Mouse (Mus musculus): ENCODE results near the gene Chid1. TPM values are rescaled to one million over a fixed set of nuclear protein-coding genes. Genes with fewer than 3 reads are reported as not detected.

Gene Chid1
- 10 to 100 TPM; 19.3 to 22.0 TPM for polyA plus RNA-seq (2017; shearing (Covaris generic))

DNA sequence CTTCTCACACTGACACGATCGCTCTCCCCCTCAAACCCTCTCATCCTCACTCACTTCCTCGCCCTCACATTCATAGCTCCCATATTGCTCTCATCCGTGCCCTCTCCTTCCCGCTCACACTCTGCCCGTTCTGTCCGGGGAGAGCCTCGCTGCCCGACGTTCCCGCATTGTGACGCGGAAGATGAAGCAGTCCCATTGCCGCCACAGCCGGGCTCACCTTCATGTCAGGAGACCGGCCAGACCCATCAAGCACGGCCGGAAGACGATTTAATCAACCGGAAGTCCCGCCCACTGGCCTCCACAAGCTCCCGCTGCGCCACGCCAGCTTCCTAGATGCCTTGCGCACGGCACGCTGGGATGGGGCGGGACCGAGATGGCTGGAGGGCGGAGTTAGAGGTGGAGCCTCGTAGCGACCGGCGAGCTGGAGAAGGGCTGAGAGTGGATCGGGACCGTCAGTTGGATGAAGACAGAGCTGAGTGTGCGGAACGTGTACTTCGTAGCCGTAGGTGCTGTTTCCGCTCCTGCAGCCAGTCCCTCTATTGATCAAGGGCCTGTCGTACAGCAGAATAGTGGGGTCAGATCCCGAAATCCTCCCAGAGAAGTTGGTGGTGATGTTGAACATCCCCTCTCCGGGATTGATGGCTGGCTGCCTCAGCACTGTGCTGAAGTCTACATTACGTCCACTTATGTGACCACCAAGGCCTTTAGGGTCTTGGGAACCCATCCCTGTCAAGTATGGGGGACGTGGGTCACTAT lies at the start of gene Chid1:
Gene Chid1 (minus strand): TSS at position 302 of the 756 bp plus-strand sequence.

DNA sequence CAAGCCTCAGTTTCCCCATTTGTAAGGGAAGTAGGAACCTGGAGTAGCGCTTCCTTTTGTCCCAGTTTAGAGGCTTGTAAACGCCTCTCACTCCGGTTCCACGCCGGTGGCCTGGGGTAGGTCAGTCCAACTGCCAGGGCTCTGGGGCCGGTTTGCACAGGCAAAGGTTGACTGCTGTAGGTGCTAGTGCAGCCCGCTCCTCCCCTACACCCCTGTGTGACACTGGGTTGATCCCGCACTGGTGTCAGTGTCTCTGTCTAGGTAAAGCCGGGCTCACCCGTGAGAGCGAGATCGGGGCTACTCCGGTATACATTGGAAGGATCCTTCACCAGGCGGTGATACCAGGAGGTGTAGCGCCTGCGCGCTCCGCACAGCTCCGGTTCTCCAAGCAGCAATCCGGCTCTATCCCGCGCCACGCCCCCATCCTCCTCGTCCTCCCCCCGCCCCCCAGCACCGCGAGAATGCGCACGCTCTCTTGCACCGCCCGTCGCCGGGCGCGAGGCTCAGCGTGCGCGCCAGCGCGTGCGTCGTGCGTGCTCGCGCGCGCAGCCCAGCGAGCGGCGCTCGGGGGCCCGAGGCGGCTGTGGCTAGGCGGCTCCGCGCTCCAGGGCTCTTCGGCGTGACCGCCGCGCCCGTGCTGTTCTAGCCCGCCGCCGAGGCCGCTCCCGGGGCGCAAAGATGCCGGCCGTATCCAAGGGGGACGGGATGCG lies 22.2 kb upstream of the Chid1 start, which contains the start of gene Ap2a2:
Gene Ap2a2 (plus strand): TSS at position 492 of the 710 bp plus-strand sequence.

DNA sequence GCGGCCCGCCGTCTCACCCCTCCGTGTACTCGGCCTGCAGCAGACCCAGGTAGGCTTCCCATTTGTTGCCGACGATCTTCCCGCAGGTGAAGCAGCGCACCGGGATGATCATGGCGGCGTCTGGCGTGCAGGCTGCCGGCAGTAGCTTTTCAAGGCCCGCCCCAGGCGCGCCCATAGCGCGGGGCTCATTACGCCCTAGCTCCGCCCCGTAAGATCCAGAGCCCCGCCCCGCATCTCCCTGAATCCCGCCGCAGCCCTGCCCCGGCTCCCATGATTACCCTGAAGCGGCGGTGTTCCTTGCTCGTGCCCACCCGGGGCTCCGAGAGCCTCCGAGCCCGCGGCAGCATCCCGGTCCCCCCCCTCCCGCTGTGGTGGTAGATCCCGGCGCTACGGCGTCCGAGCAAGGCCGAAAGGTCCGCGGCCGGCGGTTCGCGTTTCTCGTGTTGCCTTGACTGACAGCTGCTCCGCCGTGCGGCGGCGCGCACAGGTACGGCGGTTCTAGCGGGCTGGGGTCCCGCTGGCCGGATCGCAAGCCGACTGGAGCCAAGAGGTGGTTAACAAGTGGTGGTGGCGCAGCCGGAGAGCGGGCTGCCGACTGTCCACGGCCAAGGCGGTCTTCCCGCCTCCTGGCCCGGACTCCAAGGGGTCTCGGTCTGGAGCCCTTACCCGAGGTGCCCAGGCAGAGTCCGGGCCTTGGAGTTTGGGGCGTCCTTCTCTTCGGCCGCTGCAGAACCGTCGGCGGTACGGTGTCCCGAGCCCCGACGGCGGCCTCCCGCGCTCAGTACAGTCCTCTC lies 64.4 kb downstream of the Chid1 start, which contains the start of the genes Polr2l and Tspan4:
Gene Polr2l (minus strand): TSS at position 122 of the 794 bp plus-strand sequence.
Gene Tspan4 (plus strand): TSS at position 230 of the 794 bp plus-strand sequence.

DNA sequence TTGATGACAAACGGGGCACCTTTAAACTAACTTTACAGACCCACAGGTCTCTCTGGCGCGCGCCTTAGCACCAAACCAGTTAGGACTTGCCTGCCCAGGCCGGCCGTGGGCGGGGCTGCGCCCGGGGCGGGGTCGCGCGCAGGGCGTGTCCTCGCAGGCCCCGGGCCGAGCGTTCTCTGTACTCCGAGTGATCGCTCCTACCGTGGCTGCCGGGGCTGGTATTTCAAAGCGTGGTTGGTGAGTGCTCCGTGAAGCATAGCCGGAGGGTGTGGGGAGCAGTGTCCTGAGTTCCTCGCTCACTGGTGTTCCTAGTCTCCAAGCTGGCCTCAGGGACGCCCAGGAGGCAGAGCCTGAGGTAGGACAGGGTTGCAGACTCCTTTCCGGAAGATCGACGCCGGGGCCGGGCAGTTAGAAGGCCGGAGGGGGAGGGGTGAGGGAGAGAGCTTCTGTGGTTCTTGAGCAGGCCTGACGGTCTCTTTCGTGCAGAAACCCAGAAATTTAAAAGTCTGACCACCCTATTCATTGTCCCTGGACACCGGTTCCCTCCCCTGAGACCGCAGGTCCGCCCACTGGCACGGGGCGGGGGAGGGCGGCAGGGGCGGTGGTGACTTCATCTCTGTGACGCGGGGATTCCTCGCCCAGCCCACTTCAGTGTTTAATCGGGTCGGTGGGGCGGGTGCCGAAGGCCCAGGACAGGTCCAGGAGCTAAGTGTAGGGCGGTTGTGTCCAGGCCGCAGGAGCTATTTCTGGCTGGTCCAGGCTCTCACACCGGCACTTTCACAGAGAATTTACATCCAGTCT lies 72.2 kb downstream of the Chid1 start, which contains the start of gene Cd151:
Gene Cd151 (plus strand): TSS at position 163 of the 801 bp plus-strand sequence.

DNA sequence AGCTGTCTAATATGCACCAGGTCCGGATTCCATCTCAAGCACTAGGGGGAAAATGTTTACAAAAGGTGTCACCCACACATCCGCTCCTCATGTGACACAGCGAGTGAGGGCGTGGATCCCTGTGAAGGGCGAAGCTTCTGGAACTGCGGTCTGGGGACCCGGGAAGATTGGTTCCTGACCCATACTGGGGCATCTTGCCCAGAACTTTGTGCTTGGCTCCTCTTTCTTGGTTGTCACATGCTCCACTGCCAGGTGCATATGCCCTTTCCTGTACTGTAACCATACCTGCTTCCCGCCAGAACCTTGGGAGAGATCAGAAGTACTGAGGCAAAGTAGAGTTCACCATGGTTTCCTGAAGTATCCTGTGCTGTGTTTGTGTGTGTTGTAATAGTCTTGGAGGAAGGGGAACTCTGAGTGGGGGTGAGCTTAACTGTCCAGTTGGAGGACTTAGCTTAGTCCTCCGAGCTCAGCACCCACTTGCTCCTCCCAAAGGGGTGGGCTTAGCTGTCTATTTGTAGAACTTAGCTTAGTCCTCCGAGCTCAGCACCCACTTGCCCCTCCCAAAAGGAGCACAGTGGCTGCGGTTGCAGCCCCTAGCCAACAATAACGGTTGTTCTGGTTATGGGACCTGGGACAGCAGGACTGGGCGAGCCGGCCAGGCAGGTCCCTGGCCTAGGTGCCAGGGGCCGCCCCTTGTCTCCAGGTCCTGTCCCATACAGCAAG lies 79.1 kb downstream of the Chid1 start, which contains the start of gene Cracr2b:
Gene Cracr2b (plus strand): TSS at position 704 of the 723 bp plus-strand sequence.

DNA sequence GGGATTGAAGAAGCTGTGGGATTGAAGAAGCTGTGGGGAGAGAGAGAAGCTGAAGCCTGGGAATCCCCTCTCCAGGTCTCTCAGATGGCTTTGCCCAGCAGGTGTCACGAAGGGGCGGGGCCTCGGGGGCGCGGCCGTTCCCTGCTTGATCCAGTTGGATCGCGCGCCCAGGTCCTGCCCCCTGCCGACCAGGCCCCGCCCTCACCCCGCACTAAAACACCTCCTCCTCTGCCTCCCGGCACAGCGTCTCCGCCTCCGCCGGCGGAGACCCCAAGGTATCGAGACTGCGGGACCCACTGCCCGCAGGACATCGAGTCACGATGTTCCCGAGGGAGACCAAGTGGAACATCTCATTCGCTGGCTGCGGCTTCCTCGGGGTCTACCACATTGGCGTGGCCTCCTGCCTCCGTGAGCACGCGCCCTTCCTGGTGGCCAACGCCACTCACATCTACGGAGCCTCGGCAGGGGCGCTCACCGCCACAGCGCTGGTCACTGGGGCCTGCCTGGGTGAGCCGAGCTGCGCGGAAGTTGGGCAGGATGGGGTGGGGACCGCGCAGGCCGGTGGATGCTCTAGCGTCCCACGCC lies 84.6 kb downstream of the Chid1 start, which contains the start of gene Pnpla2:
Gene Pnpla2 (plus strand): TSS at position 232 of the 585 bp plus-strand sequence.

DNA sequence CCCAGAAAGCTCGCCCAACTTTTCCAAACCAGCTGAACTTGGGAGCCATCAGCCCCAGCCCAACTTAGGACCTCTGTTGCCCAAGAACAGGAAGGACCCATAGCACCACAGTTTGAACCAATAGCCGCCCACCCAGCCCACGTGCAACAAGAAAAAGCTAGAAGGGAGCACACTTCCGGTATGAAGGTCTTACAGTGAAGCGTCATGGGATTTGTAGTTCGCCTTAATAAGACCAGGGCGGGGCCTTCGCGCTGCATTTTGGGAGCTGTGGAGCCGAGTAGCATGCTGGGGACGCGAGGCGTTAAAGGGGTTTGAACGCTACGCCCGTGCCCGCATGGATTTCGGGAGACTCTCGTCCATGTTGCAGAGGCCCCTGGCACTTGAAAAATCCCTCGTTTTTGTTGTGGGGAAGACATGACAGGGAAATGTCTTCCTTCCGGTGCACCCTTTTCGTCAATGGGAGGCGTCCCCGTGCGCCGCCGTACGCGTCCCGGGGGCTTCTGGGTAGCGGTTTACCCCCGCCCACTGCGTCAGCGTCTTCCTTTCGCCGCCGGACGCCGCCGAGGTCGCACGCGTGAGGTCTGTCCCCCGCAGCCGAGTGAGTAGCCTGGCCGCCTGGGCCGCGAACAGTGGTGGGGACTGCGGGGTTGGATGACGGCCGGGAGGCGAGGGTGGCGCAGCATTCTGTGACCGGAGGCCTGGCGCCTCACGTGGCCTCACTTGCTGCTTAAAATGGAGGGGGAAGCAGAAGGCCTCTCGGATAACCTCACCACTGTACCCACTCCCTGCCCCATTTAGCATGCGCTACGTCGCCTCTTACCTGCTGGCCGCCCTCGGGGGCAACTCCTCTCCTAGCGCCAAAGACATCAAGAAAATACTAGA lies 92.3 kb downstream of the Chid1 start, which contains the start of gene Rplp2:
Gene Rplp2 (plus strand): TSS at position 261 of the 882 bp plus-strand sequence.

DNA sequence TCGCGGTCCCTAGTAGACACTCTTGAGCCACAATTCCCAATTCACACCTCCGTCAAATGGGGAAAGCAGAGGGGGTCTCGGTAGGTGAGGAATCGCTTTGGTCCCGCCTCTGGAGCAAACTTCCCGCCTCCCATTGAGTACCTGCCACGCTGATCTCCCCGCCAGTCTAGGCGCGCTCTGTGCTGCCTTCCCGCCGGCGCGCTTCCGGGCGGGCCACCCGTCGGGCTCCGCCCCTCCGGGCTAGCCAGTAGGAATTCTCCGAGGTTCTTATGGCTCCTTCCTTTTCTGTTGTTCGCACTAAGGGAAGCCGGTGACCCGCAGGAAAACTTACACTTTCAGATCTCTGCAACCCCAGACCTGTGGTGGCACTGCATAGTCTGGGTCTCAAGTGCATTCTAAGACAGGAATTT lies 95.8 kb downstream of the Chid1 start, which contains the start of gene Pidd1:
Gene Pidd1 (minus strand): TSS at position 198 of the 410 bp plus-strand sequence.

Other genes starting within 250 kb of the Chid1 start
- gene Drd4, start 247.9 kb downstream of the Chid1 start, polyA plus RNA-seq (2017; shearing (Covaris generic)), result under 1 TPM; 0.11 to 0.29 TPM
- gene Deaf1, start 212.2 kb downstream of the Chid1 start, polyA plus RNA-seq (2017; shearing (Covaris generic)), result 10 to 100 TPM; 57.7 to 77.6 TPM
- 10 to 100 TPM; 29.5 to 50.4 TPM for gene Tmem80, start 212.1 kb downstream of the Chid1 start, polyA plus RNA-seq (2017; shearing (Covaris generic))
- 1 to 10 TPM in 1 of 2 experiments, under 1 TPM in 1; 0.17 to 3.1 TPM for gene Eps8l2, start 201.0 kb downstream of the Chid1 start, polyA plus RNA-seq (2017; shearing (Covaris generic))
- 100 to 1,000 TPM; 296 to 311 TPM for gene Taldo1, start 147.7 kb downstream of the Chid1 start, polyA plus RNA-seq (2017; shearing (Covaris generic))
- gene Gatd1, start 125.7 kb downstream of the Chid1 start, polyA plus RNA-seq (2017; shearing (Covaris generic)), result 10 to 100 TPM; 72.6 to 73.9 TPM
- 1 to 10 TPM in 1 of 2 experiments, under 1 TPM in 1; 0.47 to 3.0 TPM for gene Cend1, start 110.4 kb downstream of the Chid1 start, polyA plus RNA-seq (2017; shearing (Covaris generic))
- gene Slc25a22, start 102.0 kb downstream of the Chid1 start, polyA plus RNA-seq (2017; shearing (Covaris generic)), result 10 to 100 TPM; 56.8 to 63.3 TPM
- 10 to 100 TPM in 1 of 2 experiments, 1 to 10 TPM in 1; 9.7 to 11.8 TPM for gene Pidd1, start 95.8 kb downstream of the Chid1 start, polyA plus RNA-seq (2017; shearing (Covaris generic))
- gene Rplp2, start 92.5 kb downstream of the Chid1 start, polyA plus RNA-seq (2017; shearing (Covaris generic)), result 1,000 to 10,000 TPM; 1,321 to 1,489 TPM
- gene Pnpla2, start 84.7 kb downstream of the Chid1 start, polyA plus RNA-seq (2017; shearing (Covaris generic)), result 10 to 100 TPM; 66.6 to 92.4 TPM
- gene Cracr2b, start 78.8 kb downstream of the Chid1 start, polyA plus RNA-seq (2017; shearing (Covaris generic)), result 1 to 10 TPM in 1 of 2 experiments, not detected in 1; 3.3 TPM
- 1 to 10 TPM; 6.0 to 6.8 TPM for gene Cd151, start 72.5 kb downstream of the Chid1 start, polyA plus RNA-seq (2017; shearing (Covaris generic))
- 10 to 100 TPM; 26.5 to 30.5 TPM for gene Polr2l, start 64.7 kb downstream of the Chid1 start, polyA plus RNA-seq (2017; shearing (Covaris generic))
- 1 to 10 TPM; 1.7 to 5.3 TPM for gene Tspan4, start 64.6 kb downstream of the Chid1 start, polyA plus RNA-seq (2017; shearing (Covaris generic))
- gene Ap2a2, start 22.3 kb upstream of the Chid1 start, polyA plus RNA-seq (2017; shearing (Covaris generic)), result 10 to 100 TPM; 38.7 to 46.7 TPM
- 1 to 10 TPM in 1 of 2 experiments, under 1 TPM in 1; 0.22 to 1.1 TPM for gene Muc6, start 115.5 kb upstream of the Chid1 start, polyA plus RNA-seq (2017; shearing (Covaris generic))
- under 1 TPM; 0.24 to 0.48 TPM for gene Muc2, start 150.5 kb upstream of the Chid1 start, polyA plus RNA-seq (2017; shearing (Covaris generic))
- gene Muc5ac, start 249.1 kb upstream of the Chid1 start, polyA plus RNA-seq (2017; shearing (Covaris generic)), result not detected

Measured in inflammation-experienced regulatory T-cells (primary cell).